Mouse (Mus musculus): ENCODE results near the gene Tbrg4.
A peak's percentile ranks its signal among the peaks of the same experiment; 100 is the strongest.

GRCm38 (mm10) chr11:6628568-6628967, 2.7 kb upstream of the Tbrg4 start:
- peak; percentile 77 for TF ChIP-seq CTCF (IDR thresholded peaks at IDR 0.05; ENCODE audit: low read depth)
- no peak for TF ChIP-seq EP300 (IDR thresholded peaks at IDR 0.05; ENCODE audit: low read depth)

Measured in liver, postnatal 0 days (tissue).